Mouse (Mus musculus): ENCODE data around the gene Pccb. TPM values are rescaled to one million over a fixed set of nuclear protein-coding genes. Genes with fewer than 3 reads are reported as not detected.

The Pccb gene
- polyA plus RNA-seq, 1 experiment from 2014 or later: 27.7 TPM

GRCm38 (mm10) chr9:101002841-101003240 lies 31.9 kb downstream of the Pccb start:
- ATAC-seq (ENCODE audit: insufficient read depth, low FRiP score): no peak
- Histone ChIP-seq H3K4me2 (ENCODE audit: low read depth, low read length) (no peak overlapping the region), H3K36me3 (ENCODE audit: control insufficient read depth, insufficient read depth, low read length) (peaks cover 5% of the 10 kb centered on the region; the same call in 1 of the 2 replicates), H3K4me1 (ENCODE audit: control insufficient read depth, insufficient read depth, low read length) (peaks cover 5% of the 10 kb centered on the region; the same call in 1 of the 2 replicates), H3K4me3 (replicated peaks; ENCODE audit: low read length) (no peak overlapping the region), H3K9ac (ENCODE audit: low read length) (no peak overlapping the region), H3K9me3 (replicated peaks; ENCODE audit: control insufficient read depth, low read length) (no peaks in the 10 kb centered on the region), H3K27ac (ENCODE audit: low read length) (no peak overlapping the region), H3K27me3 (ENCODE audit: control insufficient read depth, insufficient read depth, low read length) (no peaks in the 10 kb centered on the region)
- WGBS: 92% methylated on average over 8 of the region's 8 CpGs

GRCm38 (mm10) chr9:101002053-101002452 lies 32.6 kb downstream of the Pccb start:
- 93% methylated on average over 4 of the region's 4 CpGs for WGBS
- peaks cover 5% of the 10 kb centered on the region; the same call in 1 of the 2 replicates for H3K4me1 ChIP-seq (ENCODE audit: control insufficient read depth, insufficient read depth, low read length)

GRCm38 (mm10) chr9:100997138-100997537 lies 37.6 kb downstream of the Pccb start:
- no peaks in the 10 kb centered on the region for H3K4me1 ChIP-seq (ENCODE audit: control insufficient read depth, insufficient read depth, low read length)
- no peak for ATAC-seq (ENCODE audit: insufficient read depth, low FRiP score)
- H3K36me3 ChIP-seq (ENCODE audit: control insufficient read depth, insufficient read depth, low read length): peaks cover 10% of the 10 kb centered on the region; the same call in 1 of the 2 replicates
- no peak overlapping the region for H3K4me3 ChIP-seq (replicated peaks; ENCODE audit: low read length)
- no peak overlapping the region for H3K9ac ChIP-seq (ENCODE audit: low read length)
- H3K27me3 ChIP-seq (ENCODE audit: control insufficient read depth, insufficient read depth, low read length): no peaks in the 10 kb centered on the region
- WGBS: 91% methylated on average over 2 of the region's 2 CpGs
- no peak overlapping the region for H3K27ac ChIP-seq (ENCODE audit: low read length)
- no peaks in the 10 kb centered on the region for H3K9me3 ChIP-seq (replicated peaks; ENCODE audit: control insufficient read depth, low read length)
- H3K4me2 ChIP-seq (ENCODE audit: low read depth, low read length): no peak overlapping the region

More at GRCm38 (mm10) chr9:101002053-101002452, 32.6 kb downstream of the Pccb start:
- no peak overlapping the region for H3K27ac ChIP-seq (ENCODE audit: low read length)
- ATAC-seq (ENCODE audit: insufficient read depth, low FRiP score): no peak
- H3K9ac ChIP-seq (ENCODE audit: low read length): no peak overlapping the region
- no peak overlapping the region for H3K4me3 ChIP-seq (replicated peaks; ENCODE audit: low read length)
- no peaks in the 10 kb centered on the region for H3K9me3 ChIP-seq (replicated peaks; ENCODE audit: control insufficient read depth, low read length)
- H3K4me2 ChIP-seq (ENCODE audit: low read depth, low read length): no peak overlapping the region
- H3K36me3 ChIP-seq (ENCODE audit: control insufficient read depth, insufficient read depth, low read length): peaks cover 5% of the 10 kb centered on the region; the same call in 1 of the 2 replicates
- no peaks in the 10 kb centered on the region for H3K27me3 ChIP-seq (ENCODE audit: control insufficient read depth, insufficient read depth, low read length)

DNA sequence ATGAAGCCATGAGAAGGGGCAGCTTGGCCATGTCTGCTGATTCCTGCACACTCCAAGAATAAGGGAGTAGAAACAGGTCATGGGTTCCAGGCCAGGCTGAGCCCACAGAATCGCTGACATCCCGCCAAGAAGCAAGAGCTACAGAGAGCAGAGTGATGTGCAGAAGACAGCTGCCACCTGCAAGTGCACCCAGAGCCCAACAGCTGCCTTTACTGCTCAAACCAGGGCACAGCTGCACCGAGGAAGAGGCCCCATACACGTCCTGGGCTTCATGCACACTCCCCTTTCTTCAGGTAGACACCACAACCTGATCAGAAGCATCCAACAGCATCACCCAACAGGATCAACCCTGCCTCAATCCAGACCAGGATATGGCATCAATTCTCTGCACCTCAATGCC lies 40.8 kb downstream of the Pccb start:
- no peaks in the 10 kb centered on the region for H3K27me3 ChIP-seq (ENCODE audit: control insufficient read depth, insufficient read depth, low read length)
- H3K4me3 ChIP-seq (replicated peaks; ENCODE audit: low read length): no peak overlapping the region
- WGBS: 87% methylated on average over 4 of the region's 4 CpGs
- peaks cover 21% of the 10 kb centered on the region for H3K36me3 ChIP-seq (ENCODE audit: control insufficient read depth, insufficient read depth, low read length)
- no peak overlapping the region for H3K9ac ChIP-seq (ENCODE audit: low read length)
- H3K4me2 ChIP-seq (ENCODE audit: low read depth, low read length): no peak overlapping the region
- no peaks in the 10 kb centered on the region for H3K9me3 ChIP-seq (replicated peaks; ENCODE audit: control insufficient read depth, low read length)
- H3K27ac ChIP-seq (ENCODE audit: low read length): no peak overlapping the region
- no peak for ATAC-seq (ENCODE audit: insufficient read depth, low FRiP score)
- H3K4me1 ChIP-seq (ENCODE audit: control insufficient read depth, insufficient read depth, low read length): no peaks in the 10 kb centered on the region

- Histone ChIP-seq H3K36me3 (ENCODE audit: control insufficient read depth, insufficient read depth, low read length) (peaks cover 24% of the 10 kb centered on the region), H3K9me3 (replicated peaks; ENCODE audit: control insufficient read depth, low read length) (peaks cover 6% of the 10 kb centered on the region; the same call in 1 of the 2 replicates), H3K4me2 (ENCODE audit: low read depth, low read length) (no peak overlapping the region), H3K9ac (ENCODE audit: low read length) (no peak overlapping the region), H3K27ac (ENCODE audit: low read length) (no peak overlapping the region), H3K27me3 (ENCODE audit: control insufficient read depth, insufficient read depth, low read length) (no peaks in the 10 kb centered on the region), H3K4me3 (replicated peaks; ENCODE audit: low read length) (no peak overlapping the region), H3K4me1 (ENCODE audit: control insufficient read depth, insufficient read depth, low read length) (no peaks in the 10 kb centered on the region)
- ATAC-seq (ENCODE audit: insufficient read depth, low FRiP score): no peak
- 92% methylated on average over 2 of the region's 2 CpGs for WGBS
Observed at GRCm38 (mm10) chr9:100992191-100992590, 42.5 kb downstream of the Pccb start.

DNA sequence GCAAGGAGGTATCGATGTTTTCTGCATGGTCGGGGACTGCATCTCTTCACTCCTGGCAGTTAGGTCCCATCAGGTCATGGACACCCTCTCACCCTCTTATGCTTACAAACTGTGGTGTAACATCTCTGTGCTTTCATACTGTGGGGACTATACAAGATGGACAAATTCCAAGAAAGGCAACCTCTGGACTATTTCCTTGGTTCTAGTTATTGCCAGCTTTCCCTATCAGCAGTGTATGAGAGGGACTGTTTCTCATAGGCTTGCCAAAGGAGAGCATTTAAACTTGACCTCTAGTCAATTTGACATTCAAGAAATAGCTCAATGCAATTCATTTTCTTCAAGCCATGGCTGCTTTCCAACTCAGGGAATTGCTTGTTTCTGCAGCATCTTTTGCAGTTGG lies 43.4 kb downstream of the Pccb start:
- H3K36me3 ChIP-seq (ENCODE audit: control insufficient read depth, insufficient read depth, low read length): peaks cover 24% of the 10 kb centered on the region
- ATAC-seq (ENCODE audit: insufficient read depth, low FRiP score): no peak
- H3K9me3 ChIP-seq (replicated peaks; ENCODE audit: control insufficient read depth, low read length): peaks cover 6% of the 10 kb centered on the region; the same call in 1 of the 2 replicates
- no peak overlapping the region for H3K9ac ChIP-seq (ENCODE audit: low read length)
- H3K27me3 ChIP-seq (ENCODE audit: control insufficient read depth, insufficient read depth, low read length): no peaks in the 10 kb centered on the region
- WGBS: 81% methylated on average over 2 of the region's 2 CpGs
- no peak overlapping the region for H3K4me2 ChIP-seq (ENCODE audit: low read depth, low read length)
- H3K4me3 ChIP-seq (replicated peaks; ENCODE audit: low read length): no peak overlapping the region
- H3K4me1 ChIP-seq (ENCODE audit: control insufficient read depth, insufficient read depth, low read length): no peaks in the 10 kb centered on the region
- no peak overlapping the region for H3K27ac ChIP-seq (ENCODE audit: low read length)

GRCm38 (mm10) chr9:100990609-100991008 lies 44.1 kb downstream of the Pccb start:
- 86% methylated on average over 5 of the region's 5 CpGs for WGBS
- Histone ChIP-seq H3K9ac (ENCODE audit: low read length) (no peak overlapping the region), H3K4me2 (ENCODE audit: low read depth, low read length) (no peak overlapping the region), H3K4me1 (ENCODE audit: control insufficient read depth, insufficient read depth, low read length) (no peaks in the 10 kb centered on the region), H3K27ac (ENCODE audit: low read length) (no peak overlapping the region), H3K9me3 (replicated peaks; ENCODE audit: control insufficient read depth, low read length) (peaks cover 6% of the 10 kb centered on the region; the same call in 1 of the 2 replicates), H3K36me3 (ENCODE audit: control insufficient read depth, insufficient read depth, low read length) (peaks cover 24% of the 10 kb centered on the region), H3K4me3 (replicated peaks; ENCODE audit: low read length) (no peak overlapping the region), H3K27me3 (ENCODE audit: control insufficient read depth, insufficient read depth, low read length) (no peaks in the 10 kb centered on the region)
- no peak for ATAC-seq (ENCODE audit: insufficient read depth, low FRiP score)

DNA sequence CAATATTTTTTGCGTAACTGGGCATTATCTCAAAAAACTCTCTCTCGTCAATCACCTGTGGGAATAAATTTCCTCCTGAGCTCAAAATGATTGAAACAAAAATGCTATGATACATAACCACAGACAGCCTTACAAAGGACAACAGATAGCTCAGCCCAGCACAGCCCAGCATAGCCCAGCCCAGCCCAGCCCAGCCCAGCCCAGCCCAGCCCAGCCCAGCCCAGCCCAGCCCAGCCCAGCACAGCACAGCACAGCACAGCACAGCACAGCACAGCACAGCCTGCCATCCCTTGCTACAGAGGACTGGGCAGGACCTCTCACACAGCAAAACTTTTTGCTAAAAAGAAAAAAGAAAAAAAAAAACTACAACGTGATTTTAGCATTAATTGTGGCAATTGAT lies 46.8 kb downstream of the Pccb start:
- ATAC-seq (ENCODE audit: insufficient read depth, low FRiP score): no peak
- H3K4me3 ChIP-seq (replicated peaks; ENCODE audit: low read length): no peak overlapping the region
- no peak overlapping the region for H3K9ac ChIP-seq (ENCODE audit: low read length)
- H3K4me2 ChIP-seq (ENCODE audit: low read depth, low read length): no peak overlapping the region
- no peaks in the 10 kb centered on the region for H3K27me3 ChIP-seq (ENCODE audit: control insufficient read depth, insufficient read depth, low read length)
- peaks cover 6% of the 10 kb centered on the region; the same call in 1 of the 2 replicates for H3K9me3 ChIP-seq (replicated peaks; ENCODE audit: control insufficient read depth, low read length)
- WGBS: 88% methylated on average over 3 of the region's 3 CpGs
- H3K27ac ChIP-seq (ENCODE audit: low read length): no peak overlapping the region
- no peaks in the 10 kb centered on the region for H3K4me1 ChIP-seq (ENCODE audit: control insufficient read depth, insufficient read depth, low read length)
- peaks cover 14% of the 10 kb centered on the region for H3K36me3 ChIP-seq (ENCODE audit: control insufficient read depth, insufficient read depth, low read length)

DNA sequence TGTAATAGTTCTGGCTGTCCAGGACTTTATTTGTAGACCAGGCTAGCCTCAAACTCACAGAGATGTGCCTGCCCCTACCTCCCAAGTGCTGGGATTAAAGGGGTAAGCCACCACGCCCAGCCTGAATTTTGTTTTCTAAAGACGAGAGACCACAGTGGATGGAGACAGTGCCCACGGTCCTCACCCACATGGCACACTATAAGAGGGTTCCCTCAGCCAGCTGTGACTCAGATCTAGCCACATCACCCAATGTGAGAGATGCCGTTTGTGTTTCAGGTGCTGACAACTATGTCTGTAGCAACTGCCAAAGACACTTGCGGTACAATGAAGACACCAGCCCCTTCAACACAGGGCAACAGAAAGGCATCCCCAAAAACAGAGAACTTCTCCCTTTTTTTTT lies 47.7 kb downstream of the Pccb start:
- no peak overlapping the region for H3K4me3 ChIP-seq (replicated peaks; ENCODE audit: low read length)
- H3K9me3 ChIP-seq (replicated peaks; ENCODE audit: control insufficient read depth, low read length): peaks cover 6% of the 10 kb centered on the region; the same call in 1 of the 2 replicates
- no peaks in the 10 kb centered on the region for H3K27me3 ChIP-seq (ENCODE audit: control insufficient read depth, insufficient read depth, low read length)
- no peak for ATAC-seq (ENCODE audit: insufficient read depth, low FRiP score)
- no peak overlapping the region for H3K4me2 ChIP-seq (ENCODE audit: low read depth, low read length)
- peaks cover 14% of the 10 kb centered on the region for H3K36me3 ChIP-seq (ENCODE audit: control insufficient read depth, insufficient read depth, low read length)
- no peak overlapping the region for H3K27ac ChIP-seq (ENCODE audit: low read length)
- H3K9ac ChIP-seq (ENCODE audit: low read length): no peak overlapping the region
- no peaks in the 10 kb centered on the region for H3K4me1 ChIP-seq (ENCODE audit: control insufficient read depth, insufficient read depth, low read length)
- WGBS: 95% methylated on average over 5 of the region's 5 CpGs

Measured in stomach, embryonic 16.5 days (tissue).